Mouse (Mus musculus) gastrocnemius, adult 18-20 months (tissue): ENCODE data around the gene Ppm1h. TPM values are rescaled to one million over a fixed set of nuclear protein-coding genes. Genes with fewer than 3 reads are reported as not detected.
"Not testable (repeated sequence)": the region's sequence is repeated elsewhere in the genome, so short reads cannot be mapped to it uniquely, and the experiment has no call there.

Source experiments
- DNase-seq: peaks from one replicate; pipeline ENCODE4 v3.0.0; 2021; ENCODE audit warnings: low spot score
- total RNA-seq, 2 experiments: library from RNA; stranded (reverse); gene quantifications; 2 replicates each; pipeline ENCODE4 v1.2.3; 2021

Ppm1h gene
- total RNA-seq, 2 experiments from 2014 or later, result 1.5 to 1.8 TPM

- DNase-seq, result no peak
Observed at GRCm38 (mm10) chr10:122922226-122922625, 243.7 kb downstream of the Ppm1h start.

GRCm38 (mm10) chr10:122924571-122924970, 246.0 kb downstream of the Ppm1h start:
- not testable (repeated sequence) for DNase-seq

GRCm38 (mm10) chr10:122926275-122926674, 247.7 kb downstream of the Ppm1h start:
- DNase-seq, result no peak

- no peak for DNase-seq
Observed at GRCm38 (mm10) chr10:122930520-122930919, 252.0 kb downstream of the Ppm1h start.

GRCm38 (mm10) chr10:122931193-122931832, 252.8 kb downstream of the Ppm1h start:
- peak; percentile 53 for DNase-seq

GRCm38 (mm10) chr10:122931851-122932550, 253.4 kb downstream of the Ppm1h start:
- no peak for DNase-seq

GRCm38 (mm10) chr10:122933053-122933838, 254.7 kb downstream of the Ppm1h start:
- peak; percentile 24 for DNase-seq

- not testable (repeated sequence) for DNase-seq
Observed at GRCm38 (mm10) chr10:122935406-122935805, 256.8 kb downstream of the Ppm1h start.

- DNase-seq, result not testable (repeated sequence)
Observed at GRCm38 (mm10) chr10:122937380-122937779, 258.8 kb downstream of the Ppm1h start.

GRCm38 (mm10) chr10:122939546-122939945, 261.0 kb downstream of the Ppm1h start:
- DNase-seq, result no peak

- DNase-seq, result no peak
Observed at GRCm38 (mm10) chr10:122942771-122943170, 264.2 kb downstream of the Ppm1h start.

GRCm38 (mm10) chr10:122943824-122944223, 265.3 kb downstream of the Ppm1h start:
- no peak for DNase-seq

GRCm38 (mm10) chr10:122944888-122945287, 266.3 kb downstream of the Ppm1h start:
- DNase-seq, result no peak

GRCm38 (mm10) chr10:122950966-122951365, 272.4 kb downstream of the Ppm1h start:
- no peak for DNase-seq

- no peak for DNase-seq
Observed at GRCm38 (mm10) chr10:122953576-122953975, 275.0 kb downstream of the Ppm1h start.

GRCm38 (mm10) chr10:122957918-122958317, 279.4 kb downstream of the Ppm1h start:
- no peak for DNase-seq

- DNase-seq, result no peak
Observed at GRCm38 (mm10) chr10:122958699-122959098, 280.1 kb downstream of the Ppm1h start.

- no peak for DNase-seq
Observed at GRCm38 (mm10) chr10:122960216-122960615, 281.7 kb downstream of the Ppm1h start.

- no peak for DNase-seq
Observed at GRCm38 (mm10) chr10:122960738-122961137, 282.2 kb downstream of the Ppm1h start.

GRCm38 (mm10) chr10:122961494-122961893, 282.9 kb downstream of the Ppm1h start:
- DNase-seq, result no peak

GRCm38 (mm10) chr10:122962651-122963050, 284.1 kb downstream of the Ppm1h start:
- DNase-seq, result no peak
